Mouse (Mus musculus): Measurements from ENCODE around the gene Cdkn1b.
A peak's percentile ranks its signal among the peaks of the same experiment; 100 is the strongest.

DNA sequence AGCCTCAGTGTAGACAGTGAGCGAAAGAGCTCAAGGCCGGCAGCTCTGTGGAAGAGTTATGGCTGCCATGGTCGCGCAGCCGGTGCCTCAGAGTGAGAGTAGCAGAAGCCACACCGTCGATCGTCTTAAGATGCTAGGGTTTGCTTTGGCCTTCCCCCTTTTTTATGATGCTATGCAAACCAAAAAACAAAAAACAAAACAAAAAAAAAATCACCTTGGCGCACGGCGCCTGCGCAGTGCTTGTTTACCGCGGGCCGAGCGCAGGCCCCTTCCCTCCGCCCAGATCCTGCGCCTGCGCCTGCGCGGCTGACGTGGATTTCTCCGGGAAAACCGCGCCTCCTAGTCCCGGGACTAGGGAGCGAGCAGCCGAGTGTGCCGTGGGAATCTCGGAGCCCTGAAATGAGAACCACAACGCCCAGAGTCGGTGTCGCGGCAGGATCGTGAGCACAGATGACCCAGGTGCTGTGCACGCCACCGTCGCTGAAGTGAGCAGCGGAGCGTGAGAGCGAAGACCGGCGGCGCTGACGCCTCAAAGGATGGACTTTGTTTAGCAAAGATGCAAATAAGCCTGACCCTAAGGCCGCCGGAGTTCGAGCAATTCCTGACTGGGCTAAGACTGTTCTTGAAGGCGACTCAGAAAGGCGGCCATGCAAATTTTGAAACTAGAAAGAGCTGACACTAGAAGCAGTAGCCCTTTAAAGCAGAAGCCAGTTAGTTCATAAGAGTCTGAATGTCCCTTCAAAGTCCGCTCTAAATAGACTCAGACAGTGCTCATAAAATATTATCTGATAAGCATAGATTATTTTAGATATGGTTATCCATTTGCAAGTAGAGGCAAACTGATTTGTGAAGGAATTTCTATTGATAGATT lies 21.9 kb upstream of the Cdkn1b start, which contains the start of gene Gpr19:
- TF ChIP-seq CTCF (IDR thresholded peaks at IDR 0.05; ENCODE audit: control insufficient read depth, insufficient read depth, low read length) (peak; percentile 4; the same call in 1 of the 2 replicates), POLR2A (IDR thresholded peaks at IDR 0.05; ENCODE audit: borderline replicate concordance, control insufficient read depth, low read depth, low read length) (peak; percentile 93)
